Mouse (Mus musculus) limb, embryonic 14.5 days (tissue): Measurements from ENCODE around the gene Cdc34. TPM values are rescaled to one million over a fixed set of nuclear protein-coding genes. Genes with fewer than 3 reads are reported as not detected.
A peak's percentile ranks its signal among the peaks of the same experiment; 100 is the strongest.

Experiments
- ATAC-seq: fragments of 200-750 bp; cut with Nextera tagmentation; 2 replicates; pipeline ENCODE4 v1.8.0; 2017; ENCODE audit warnings: low read depth, moderate number of reproducible peaks, moderate TSS enrichment; ENCODE audit not compliant: low FRiP score
- DNase-seq: peaks from one replicate; pipeline ENCODE4 v3.0.0-alpha.2; 2015; ENCODE audit warnings: low spot score
- H3K27ac ChIP-seq: fragments of 300-500 bp; sonication (generic); replicated peaks from 2 replicates; pipeline ENCODE4 v1.5.1; 2014; ENCODE audit warnings: low read depth, mild to moderate bottlenecking, low read length, moderate library complexity, mixed read lengths
- H3K27me3 ChIP-seq: fragments of 300-500 bp; sonication (generic); 2 replicates; pipeline ENCODE4 v1.6.1; 2014; ENCODE audit warnings: low read length, mixed read lengths; ENCODE audit not compliant: control insufficient read depth, insufficient read depth
- H3K36me3 ChIP-seq: fragments of 300-500 bp; sonication (generic); 2 replicates; pipeline ENCODE4 v1.6.1; 2014; ENCODE audit warnings: mild to moderate bottlenecking, low read length, moderate library complexity, mixed read lengths; ENCODE audit not compliant: control insufficient read depth, insufficient read depth
- H3K4me1 ChIP-seq: fragments of 300-500 bp; sonication (generic); 2 replicates; pipeline ENCODE4 v1.6.1; 2014; ENCODE audit warnings: antibody characterized with exemption, low read length, mixed read lengths; ENCODE audit not compliant: control insufficient read depth, insufficient read depth
- H3K4me2 ChIP-seq: fragments of 300-500 bp; sonication (generic); replicated peaks from 2 replicates; pipeline ENCODE4 v1.6.1; 2014; ENCODE audit warnings: low read depth, mild to moderate bottlenecking, low read length, moderate library complexity; ENCODE audit not compliant: severe bottlenecking
- H3K4me3 ChIP-seq: fragments of 300-500 bp; sonication (generic); replicated peaks from 2 replicates; pipeline ENCODE4 v1.5.1; 2014; ENCODE audit warnings: low read length
- H3K9ac ChIP-seq: fragments of 300-500 bp; sonication (generic); 2 replicates; pipeline ENCODE4 v1.6.1; 2014; ENCODE audit warnings: mild to moderate bottlenecking, low read depth, low read length, moderate library complexity; ENCODE audit not compliant: severe bottlenecking
- H3K9me3 ChIP-seq: fragments of 300-500 bp; sonication (generic); 2 replicates; pipeline ENCODE4 v1.6.1; 2016; ENCODE audit warnings: low read length; ENCODE audit not compliant: control insufficient read depth
- POLR2A ChIP-seq: fragments of 200-500 bp; IDR thresholded peaks from 2 replicates; pipeline ENCODE4 v1.8.0; 2012; ENCODE audit warnings: inconsistent platforms, mild to moderate bottlenecking, moderate library complexity, borderline replicate concordance; ENCODE audit not compliant: insufficient read depth, insufficient read length; ENCODE audit errors: extremely low read depth
- WGBS: fragments of 180-500 bp; shearing (Covaris S2); extraction: QIAGEN DNeasy Blood & Tissue Kit; methylation state at CpG from one replicate; pipeline ENCODE4 v1.1.7; 2014; 5-methylcytosine and 5-hydroxymethylcytosine counted together
- polyA plus RNA-seq, 2 experiments: library from polyadenylated mRNA; depleted of rRNA in 1 of 2; stranded (reverse) in 1 of 2; unstranded in 1 of 2; fragments of >200 nt; fragmentation: Nextera tagmentation in 1 of 2; extraction: Ambion mirVana in 1 of 2; gene quantifications; 2 replicates each; pipeline versions ENCODE4 v1.2.1 to v1.2.3; 2012 to 2014

Cdc34 gene
- polyA plus RNA-seq, 2 experiments, result 110 to 138 TPM

GRCm38 (mm10) chr10:79638486-79639204 is 43.4 kb upstream of the Cdc34 start:
- Histone ChIP-seq H3K27me3 (peaks cover 17% of the 10 kb centered on the region; the same call in 1 of the 2 replicates), H3K27ac (no peak overlapping the region), H3K9ac (peak overlapping the region; percentile 40), H3K4me1 (peaks cover 9% of the 10 kb centered on the region), H3K4me2 (peak overlapping the region; percentile 94), H3K9me3 (no peaks in the 10 kb centered on the region), H3K4me3 (peak overlapping the region; percentile 74), H3K36me3 (no peaks in the 10 kb centered on the region)
- DNase-seq, result peak; percentile 54
- TF ChIP-seq POLR2A, result no peak
- ATAC-seq, result peak; percentile 51
- 8% methylated on average over 17 of the region's 23 CpGs for WGBS

GRCm38 (mm10) chr10:79645711-79646110 is 36.3 kb upstream of the Cdc34 start, which contains the start of gene Odf3l2:
Odf3l2 (minus strand) TSS chr10:79645738.
- no peak for TF ChIP-seq POLR2A
- Histone ChIP-seq H3K4me3 (no peak within 1 kb of the TSS), H3K27ac (no peak within 1 kb of the TSS), H3K9ac (0 out of 2 replicates have a peak within 1 kb of the TSS, but pooled peaks have one; percentile 21), H3K27me3 (no peaks in the 10 kb centered on the region), H3K9me3 (no peaks in the 10 kb centered on the region), H3K36me3 (no peaks in the 10 kb centered on the region), H3K4me1 (no peaks in the 10 kb centered on the region), H3K4me2 (no peak within 1 kb of the TSS)
- WGBS, result 65% methylated on average over 8 of the region's 8 CpGs
- ATAC-seq, result no peak; the same call in 1 of the 2 replicates
- DNase-seq, result no peak

- WGBS, result 29% methylated on average over 7 of the region's 7 CpGs
- TF ChIP-seq POLR2A, result no peak
- DNase-seq, result peak; percentile 57
- no peaks in the 10 kb centered on the region for H3K4me1 ChIP-seq
- 0 out of 2 replicates have a peak, but pooled peaks have one; percentile 57 for ATAC-seq
- H3K9ac ChIP-seq, result no peak overlapping the region
- H3K27me3 ChIP-seq, result no peaks in the 10 kb centered on the region
- no peak overlapping the region for H3K4me2 ChIP-seq
- H3K36me3 ChIP-seq, result no peaks in the 10 kb centered on the region
- no peak overlapping the region for H3K4me3 ChIP-seq
- no peak overlapping the region for H3K27ac ChIP-seq
- no peaks in the 10 kb centered on the region for H3K9me3 ChIP-seq
Measured at GRCm38 (mm10) chr10:79649070-79649751, 32.8 kb upstream of the Cdc34 start.

- no peak for TF ChIP-seq POLR2A
- WGBS, result 75% methylated on average over 7 of the region's 7 CpGs
- Histone ChIP-seq H3K9me3 (no peaks in the 10 kb centered on the region), H3K4me3 (no peak overlapping the region), H3K4me2 (no peak overlapping the region), H3K9ac (no peak overlapping the region), H3K36me3 (no peaks in the 10 kb centered on the region), H3K4me1 (no peaks in the 10 kb centered on the region), H3K27me3 (no peaks in the 10 kb centered on the region), H3K27ac (no peak overlapping the region)
- no peak for DNase-seq
- no peak for ATAC-seq
Measured at GRCm38 (mm10) chr10:79652789-79653188, 29.2 kb upstream of the Cdc34 start.

GRCm38 (mm10) chr10:79654946-79655395 is 27.0 kb upstream of the Cdc34 start:
- no peaks in the 10 kb centered on the region for H3K4me1 ChIP-seq
- DNase-seq (peak; percentile 56), ATAC-seq (peak; percentile 89)
- WGBS, result 8% methylated on average over 1 of the region's 1 CpGs
- no peak overlapping the region for H3K9ac ChIP-seq
- no peaks in the 10 kb centered on the region for H3K9me3 ChIP-seq
- H3K4me2 ChIP-seq, result no peak overlapping the region
- H3K36me3 ChIP-seq, result no peaks in the 10 kb centered on the region
- H3K4me3 ChIP-seq, result no peak overlapping the region
- no peak for TF ChIP-seq POLR2A
- H3K27me3 ChIP-seq, result no peaks in the 10 kb centered on the region
- H3K27ac ChIP-seq, result no peak overlapping the region
